Mouse (Mus musculus): ENCODE data around the gene Tnip3. TPM values are rescaled to one million over a fixed set of nuclear protein-coding genes. Genes with fewer than 3 reads are reported as not detected.
A peak's percentile ranks its signal among the peaks of the same experiment; 100 is the strongest.

Gene Tnip3
- not detected in 2 replicates for polyA plus RNA-seq (2015; fragmentation: Nextera tagmentation; extraction: Ambion mirVana)

GRCm38 (mm10) chr6:65525192-65525591 lies at the start of gene Tnip3:
Gene Tnip3 (plus strand): TSS chr6:65525313.
- WGBS = 85% methylated on average over 5 of the region's 5 CpGs
- Histone ChIP-seq H3K9ac (no peak within 1 kb of the TSS), H3K4me2 (no peak within 1 kb of the TSS), H3K4me1 (no peaks in the 10 kb centered on the region), H3K36me3 (replicated peaks) (no peaks in the 10 kb centered on the region), H3K27me3 (replicated peaks) (no peaks in the 10 kb centered on the region), H3K4me3 (no peak within 1 kb of the TSS), H3K9me3 (no peaks in the 10 kb centered on the region), H3K27ac (no peak within 1 kb of the TSS)
- no peak for ATAC-seq (replicated peaks)

GRCm38 (mm10) chr6:65498786-65499185 lies 26.3 kb upstream of the Tnip3 start:
- Histone ChIP-seq H3K4me3 (no peak overlapping the region), H3K4me1 (no peaks in the 10 kb centered on the region), H3K36me3 (replicated peaks) (no peaks in the 10 kb centered on the region), H3K4me2 (no peak overlapping the region), H3K9me3 (no peaks in the 10 kb centered on the region), H3K9ac (no peak overlapping the region), H3K27ac (no peak overlapping the region), H3K27me3 (replicated peaks) (no peaks in the 10 kb centered on the region)
- ATAC-seq (replicated peaks) = no peak

GRCm38 (mm10) chr6:65510051-65510669 lies 15.0 kb upstream of the Tnip3 start:
- Histone ChIP-seq H3K27ac (no peak overlapping the region), H3K4me1 (no peaks in the 10 kb centered on the region), H3K9me3 (no peaks in the 10 kb centered on the region), H3K4me2 (no peak overlapping the region), H3K36me3 (replicated peaks) (no peaks in the 10 kb centered on the region), H3K9ac (no peak overlapping the region), H3K4me3 (no peak overlapping the region), H3K27me3 (replicated peaks) (no peaks in the 10 kb centered on the region)
- ATAC-seq (replicated peaks) = peak; percentile 85
- 43% methylated on average over 4 of the region's 4 CpGs for WGBS

GRCm38 (mm10) chr6:65513813-65514212 lies 11.3 kb upstream of the Tnip3 start:
- H3K4me2 ChIP-seq = no peak overlapping the region
- no peaks in the 10 kb centered on the region for H3K4me1 ChIP-seq
- H3K36me3 ChIP-seq (replicated peaks) = no peaks in the 10 kb centered on the region
- 93% methylated on average over 3 of the region's 3 CpGs for WGBS
- no peak overlapping the region for H3K4me3 ChIP-seq
- no peak overlapping the region for H3K27ac ChIP-seq
- no peaks in the 10 kb centered on the region for H3K27me3 ChIP-seq (replicated peaks)
- no peak overlapping the region for H3K9ac ChIP-seq
- no peak for ATAC-seq (replicated peaks)
- H3K9me3 ChIP-seq = no peaks in the 10 kb centered on the region

GRCm38 (mm10) chr6:65516759-65517158 lies 8.4 kb upstream of the Tnip3 start:
- no peaks in the 10 kb centered on the region for H3K9me3 ChIP-seq
- no peak overlapping the region for H3K27ac ChIP-seq
- H3K4me1 ChIP-seq = no peaks in the 10 kb centered on the region
- H3K4me3 ChIP-seq = no peak overlapping the region
- no peaks in the 10 kb centered on the region for H3K36me3 ChIP-seq (replicated peaks)
- H3K4me2 ChIP-seq = no peak overlapping the region
- 91% methylated on average over 8 of the region's 8 CpGs for WGBS
- H3K27me3 ChIP-seq (replicated peaks) = no peaks in the 10 kb centered on the region
- no peak for ATAC-seq (replicated peaks)
- H3K9ac ChIP-seq = no peak overlapping the region

- Histone ChIP-seq H3K36me3 (replicated peaks) (no peaks in the 10 kb centered on the region), H3K9ac (no peak overlapping the region), H3K27me3 (replicated peaks) (no peaks in the 10 kb centered on the region), H3K27ac (no peak overlapping the region), H3K4me3 (no peak overlapping the region), H3K4me1 (no peaks in the 10 kb centered on the region), H3K4me2 (no peak overlapping the region), H3K9me3 (no peaks in the 10 kb centered on the region)
- ATAC-seq (replicated peaks) = no peak
- WGBS = 67% methylated on average over 3 of the region's 3 CpGs
Observed at GRCm38 (mm10) chr6:65520821-65521220, 4.3 kb upstream of the Tnip3 start.

- Histone ChIP-seq H3K9ac (no peak overlapping the region), H3K4me3 (no peak overlapping the region), H3K4me1 (no peaks in the 10 kb centered on the region), H3K4me2 (no peak overlapping the region), H3K36me3 (replicated peaks) (no peaks in the 10 kb centered on the region), H3K9me3 (no peaks in the 10 kb centered on the region), H3K27ac (no peak overlapping the region), H3K27me3 (replicated peaks) (no peaks in the 10 kb centered on the region)
- WGBS = 81% methylated on average over 1 of the region's 1 CpGs
- no peak for ATAC-seq (replicated peaks)
Observed at GRCm38 (mm10) chr6:65527892-65528291, 2.8 kb downstream of the Tnip3 start.

GRCm38 (mm10) chr6:65531232-65531848 lies 6.2 kb downstream of the Tnip3 start:
- Histone ChIP-seq H3K9me3 (no peaks in the 10 kb centered on the region), H3K27me3 (replicated peaks) (no peaks in the 10 kb centered on the region), H3K9ac (no peak overlapping the region), H3K4me1 (no peaks in the 10 kb centered on the region), H3K4me3 (no peak overlapping the region), H3K4me2 (no peak overlapping the region), H3K27ac (no peak overlapping the region), H3K36me3 (replicated peaks) (no peaks in the 10 kb centered on the region)
- ATAC-seq (replicated peaks) = no peak
- WGBS = 67% methylated on average over 3 of the region's 3 CpGs

GRCm38 (mm10) chr6:65533687-65534086 lies 8.6 kb downstream of the Tnip3 start:
- no peak overlapping the region for H3K4me3 ChIP-seq
- no peak overlapping the region for H3K9ac ChIP-seq
- no peaks in the 10 kb centered on the region for H3K9me3 ChIP-seq
- no peaks in the 10 kb centered on the region for H3K36me3 ChIP-seq (replicated peaks)
- no peaks in the 10 kb centered on the region for H3K4me1 ChIP-seq
- ATAC-seq (replicated peaks) = no peak
- WGBS = 92% methylated on average over 1 of the region's 1 CpGs
- H3K27ac ChIP-seq = no peak overlapping the region
- H3K27me3 ChIP-seq (replicated peaks) = no peaks in the 10 kb centered on the region
- no peak overlapping the region for H3K4me2 ChIP-seq

GRCm38 (mm10) chr6:65537327-65537884 lies 12.3 kb downstream of the Tnip3 start:
- no peaks in the 10 kb centered on the region for H3K27me3 ChIP-seq (replicated peaks)
- H3K9ac ChIP-seq = no peak overlapping the region
- no peak overlapping the region for H3K4me3 ChIP-seq
- no peaks in the 10 kb centered on the region for H3K9me3 ChIP-seq
- no peak overlapping the region for H3K27ac ChIP-seq
- WGBS = 65% methylated on average over 5 of the region's 5 CpGs
- H3K4me1 ChIP-seq = no peaks in the 10 kb centered on the region
- no peak overlapping the region for H3K4me2 ChIP-seq
- ATAC-seq (replicated peaks) = no peak
- H3K36me3 ChIP-seq (replicated peaks) = no peaks in the 10 kb centered on the region

- no peak overlapping the region for H3K4me2 ChIP-seq
- no peak overlapping the region for H3K27ac ChIP-seq
- 58% methylated on average over 9 of the region's 9 CpGs for WGBS
- H3K36me3 ChIP-seq (replicated peaks) = no peaks in the 10 kb centered on the region
- no peaks in the 10 kb centered on the region for H3K9me3 ChIP-seq
- no peak overlapping the region for H3K4me3 ChIP-seq
- no peak for ATAC-seq (replicated peaks)
- no peak overlapping the region for H3K9ac ChIP-seq
- no peaks in the 10 kb centered on the region for H3K27me3 ChIP-seq (replicated peaks)
- no peaks in the 10 kb centered on the region for H3K4me1 ChIP-seq
Observed at GRCm38 (mm10) chr6:65538022-65538652, 13.0 kb downstream of the Tnip3 start.

GRCm38 (mm10) chr6:65538921-65539320 lies 13.8 kb downstream of the Tnip3 start:
- Histone ChIP-seq H3K4me1 (no peaks in the 10 kb centered on the region), H3K36me3 (replicated peaks) (no peaks in the 10 kb centered on the region), H3K27me3 (replicated peaks) (no peaks in the 10 kb centered on the region), H3K4me3 (no peak overlapping the region), H3K4me2 (no peak overlapping the region), H3K9ac (no peak overlapping the region), H3K9me3 (no peaks in the 10 kb centered on the region), H3K27ac (no peak overlapping the region)
- WGBS = 91% methylated on average over 3 of the region's 3 CpGs
- ATAC-seq (replicated peaks) = no peak
